Mouse (Mus musculus): ENCODE data around the gene Agl. TPM values are rescaled to one million over a fixed set of nuclear protein-coding genes. Genes with fewer than 3 reads are reported as not detected.

Gene Agl
- polyA plus RNA-seq, 1 experiment from 2014 or later: 12.7 TPM

DNA sequence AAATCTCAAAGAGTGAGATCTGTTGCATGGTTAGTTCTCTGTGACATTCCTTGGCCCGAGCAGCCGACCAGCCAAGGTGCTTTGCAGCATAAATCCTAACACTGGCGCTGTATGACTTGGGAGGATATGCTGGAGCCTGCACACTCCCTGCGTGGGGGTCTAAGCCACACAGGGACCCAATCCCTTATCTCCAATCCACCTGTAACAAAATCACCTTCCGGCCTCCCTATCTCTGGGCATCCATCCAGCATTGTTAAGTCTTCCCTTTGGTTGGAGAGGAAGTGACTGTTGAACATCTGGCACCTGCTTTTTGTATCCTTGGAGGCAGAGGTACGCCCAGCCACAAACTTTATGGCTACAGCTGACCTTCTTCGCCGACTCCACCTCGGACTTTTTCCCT is 81.2 kb downstream of the Agl start:
- Histone ChIP-seq H3K27me3 (no peaks in the 10 kb centered on the region), H3K4me1 (peaks cover 7% of the 10 kb centered on the region), H3K36me3 (ENCODE audit: poor library complexity, severe bottlenecking) (no peaks in the 10 kb centered on the region), H3K9me3 (replicated peaks) (no peaks in the 10 kb centered on the region), H3K4me2 (no peak overlapping the region), H3K4me3 (no peak overlapping the region), H3K27ac (no peak overlapping the region), H3K9ac (no peak overlapping the region)
- ATAC-seq: no peak
- WGBS: 79% methylated on average over 9 of the region's 9 CpGs

DNA sequence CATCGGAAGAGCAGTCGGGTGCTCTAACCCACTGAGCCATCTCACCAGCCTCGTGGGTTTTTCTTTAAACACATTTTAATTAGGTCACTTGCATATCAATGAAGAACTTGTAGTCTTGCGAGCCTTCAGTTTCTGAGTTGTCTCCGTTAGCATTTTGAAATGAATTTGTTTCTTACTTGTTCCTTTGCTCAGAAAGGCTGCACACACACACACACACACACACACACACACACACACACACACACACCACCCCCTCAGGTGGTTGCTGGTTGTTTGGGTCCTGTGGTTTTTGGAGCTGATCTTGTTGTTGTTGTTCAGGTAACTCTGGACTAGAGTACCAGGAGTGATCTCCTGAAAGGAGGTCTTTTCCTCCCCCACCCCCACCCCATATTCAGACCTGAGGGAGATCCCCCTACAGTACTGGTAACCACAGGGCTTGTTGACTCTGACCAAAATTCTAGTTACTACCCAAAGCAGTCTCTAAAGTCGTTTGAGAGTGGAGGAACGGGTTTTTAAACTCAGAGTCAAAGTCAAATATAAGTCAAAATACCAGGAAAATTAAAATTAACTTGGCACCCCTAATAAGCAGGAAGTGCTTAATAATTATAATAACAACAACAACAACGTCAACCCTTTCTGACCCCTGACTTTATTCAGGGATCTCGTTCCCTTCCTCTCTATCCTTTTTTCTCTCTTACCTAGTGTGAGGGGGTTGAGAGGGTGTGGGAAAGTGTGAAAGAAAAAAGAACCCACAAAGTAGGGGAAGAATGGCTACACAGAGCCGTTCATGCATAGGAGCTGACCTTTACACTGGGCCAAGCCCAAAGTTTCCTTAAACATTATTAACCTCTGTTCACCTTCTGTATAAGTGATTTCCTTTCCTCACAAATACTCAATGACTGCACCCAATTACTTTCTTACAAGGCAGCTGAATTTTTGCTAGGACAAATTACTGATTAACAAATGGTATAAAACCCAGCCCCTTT is 84.2 kb downstream of the Agl start:
- WGBS: 38% methylated on average over 10 of the region's 10 CpGs
- H3K4me2 ChIP-seq: no peak overlapping the region

DNA sequence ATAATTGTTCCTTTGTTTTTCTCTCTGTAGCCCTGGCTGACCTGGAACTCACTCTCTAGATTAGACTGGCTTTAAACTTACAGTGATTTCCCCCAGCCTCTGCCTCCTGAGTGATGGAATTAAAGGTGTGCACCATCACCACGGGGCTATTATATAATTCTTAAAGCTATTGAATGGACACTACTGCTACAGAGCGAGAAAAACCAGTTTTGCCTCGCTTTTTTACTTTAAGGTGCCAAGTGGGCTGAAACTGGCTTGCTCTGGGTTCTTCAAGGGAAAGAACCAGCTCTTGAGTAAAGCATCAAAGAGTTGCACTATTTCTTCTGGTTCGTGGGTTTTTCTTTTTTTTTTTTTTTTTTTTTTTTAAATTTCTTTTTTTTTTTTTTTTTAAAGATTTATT is 85.0 kb downstream of the Agl start:
- no peak overlapping the region for H3K9ac ChIP-seq
- no peaks in the 10 kb centered on the region for H3K36me3 ChIP-seq (ENCODE audit: poor library complexity, severe bottlenecking)
- H3K4me2 ChIP-seq: no peak overlapping the region
- H3K4me3 ChIP-seq: no peak overlapping the region
- 86% methylated on average over 4 of the region's 4 CpGs for WGBS
- H3K9me3 ChIP-seq (replicated peaks): no peaks in the 10 kb centered on the region
- ATAC-seq: no peak
- no peaks in the 10 kb centered on the region for H3K27me3 ChIP-seq
- no peak overlapping the region for H3K27ac ChIP-seq
- no peaks in the 10 kb centered on the region for H3K4me1 ChIP-seq

More for the DNA sequence above, 84.2 kb downstream of the Agl start:
- Histone ChIP-seq H3K27ac (no peak overlapping the region), H3K9ac (no peak overlapping the region), H3K4me3 (no peak overlapping the region), H3K9me3 (replicated peaks) (no peaks in the 10 kb centered on the region), H3K36me3 (ENCODE audit: poor library complexity, severe bottlenecking) (no peaks in the 10 kb centered on the region), H3K4me1 (no peaks in the 10 kb centered on the region), H3K27me3 (no peaks in the 10 kb centered on the region)
- no peak for ATAC-seq

DNA sequence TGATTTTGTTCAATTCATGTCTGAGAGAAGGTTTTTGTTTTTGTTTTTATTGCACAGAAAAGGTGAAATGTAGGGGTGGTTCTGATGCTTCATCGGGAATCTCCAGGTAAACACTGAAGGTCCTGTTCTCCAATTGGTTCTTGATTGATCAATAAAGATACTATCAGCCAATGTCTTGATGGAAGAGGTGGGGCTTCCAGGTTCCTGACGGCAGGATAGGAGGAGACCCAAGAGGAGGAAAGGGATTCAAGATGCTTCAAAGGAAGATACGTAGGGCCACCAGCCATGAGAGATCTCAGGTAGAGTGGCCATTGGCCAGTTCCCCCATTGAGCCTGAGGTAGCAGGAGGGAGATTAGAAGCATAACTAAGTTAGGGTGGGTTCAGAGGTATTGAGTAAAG is 89.0 kb downstream of the Agl start:
- Histone ChIP-seq H3K9ac (no peak overlapping the region), H3K9me3 (replicated peaks) (no peaks in the 10 kb centered on the region), H3K4me1 (no peaks in the 10 kb centered on the region), H3K4me2 (no peak overlapping the region), H3K27ac (no peak overlapping the region), H3K27me3 (peaks cover under 1% of the 10 kb centered on the region; the same call in 1 of the 2 replicates), H3K4me3 (no peak overlapping the region), H3K36me3 (ENCODE audit: poor library complexity, severe bottlenecking) (no peaks in the 10 kb centered on the region)
- WGBS: 74% methylated on average over 3 of the region's 3 CpGs
- ATAC-seq: no peak

DNA sequence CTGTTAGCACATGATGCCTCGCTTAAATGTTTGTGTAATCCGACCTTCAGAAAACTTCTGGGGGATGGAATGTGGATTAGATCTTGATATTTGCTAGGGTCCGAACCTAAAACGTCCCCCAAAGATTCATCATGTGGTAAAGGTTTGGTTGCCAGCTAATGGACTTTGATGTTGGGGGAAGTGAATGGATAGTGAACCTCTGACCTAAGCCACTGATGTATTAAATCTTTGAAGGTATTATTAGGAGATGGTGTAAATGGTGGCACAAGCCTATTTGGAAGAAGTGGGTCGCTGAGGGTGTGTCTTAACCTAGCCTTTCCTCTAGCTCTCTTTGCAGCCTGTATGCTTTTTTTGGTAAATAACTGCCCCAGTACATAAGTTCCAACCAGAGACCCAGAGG is 94.9 kb downstream of the Agl start:
- Histone ChIP-seq H3K4me2 (peak overlapping the region; percentile 80; the same call in 1 of the 2 replicates), H3K27ac (no peak overlapping the region), H3K9ac (no peak overlapping the region), H3K4me1 (peaks cover 14% of the 10 kb centered on the region), H3K36me3 (ENCODE audit: poor library complexity, severe bottlenecking) (no peaks in the 10 kb centered on the region), H3K27me3 (peaks cover 15% of the 10 kb centered on the region), H3K4me3 (peak overlapping the region; percentile 87; the same call in 1 of the 2 replicates), H3K9me3 (replicated peaks) (no peaks in the 10 kb centered on the region)
- WGBS: 39% methylated on average over 5 of the region's 5 CpGs
- ATAC-seq: no peak

DNA sequence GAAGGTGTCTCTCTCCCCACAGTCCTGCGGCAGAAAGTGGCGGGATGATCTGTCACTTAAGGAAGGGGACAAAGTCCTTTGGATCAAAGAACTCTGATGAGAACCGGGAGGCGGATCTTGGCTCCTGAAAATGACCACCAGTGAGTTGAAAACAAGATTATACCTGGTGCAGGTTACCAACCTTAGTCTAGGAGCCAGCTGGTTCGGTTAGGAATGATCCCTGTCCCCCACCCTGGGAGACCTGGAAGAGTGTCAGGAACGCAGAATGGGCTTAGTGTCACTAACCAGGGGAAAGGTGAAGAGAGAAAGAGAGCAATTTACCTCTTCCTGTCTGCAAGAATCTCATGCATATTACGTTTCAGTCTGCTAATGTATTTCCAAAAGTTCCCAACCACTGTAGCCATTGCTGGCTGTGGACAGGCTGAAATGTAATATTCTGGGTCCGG is 95.5 kb downstream of the Agl start, which contains the start of gene Slc35a3:
Gene Slc35a3, minus strand, starts transcription at position 396 of the 446 bp plus-strand sequence.
- Histone ChIP-seq H3K36me3 (ENCODE audit: poor library complexity, severe bottlenecking) (no peaks in the 10 kb centered on the region), H3K9ac (peak within 1 kb of the TSS; percentile 81), H3K9me3 (replicated peaks) (no peaks in the 10 kb centered on the region), H3K27ac (peak within 1 kb of the TSS; percentile 23; the same call in 1 of the 2 replicates), H3K4me3 (peak within 1 kb of the TSS; percentile 87), H3K27me3 (peaks cover 15% of the 10 kb centered on the region), H3K4me2 (peak within 1 kb of the TSS; percentile 80), H3K4me1 (peaks cover 14% of the 10 kb centered on the region)
- 3% methylated on average over 8 of the region's 8 CpGs for WGBS
- peak; percentile 46 for ATAC-seq

DNA sequence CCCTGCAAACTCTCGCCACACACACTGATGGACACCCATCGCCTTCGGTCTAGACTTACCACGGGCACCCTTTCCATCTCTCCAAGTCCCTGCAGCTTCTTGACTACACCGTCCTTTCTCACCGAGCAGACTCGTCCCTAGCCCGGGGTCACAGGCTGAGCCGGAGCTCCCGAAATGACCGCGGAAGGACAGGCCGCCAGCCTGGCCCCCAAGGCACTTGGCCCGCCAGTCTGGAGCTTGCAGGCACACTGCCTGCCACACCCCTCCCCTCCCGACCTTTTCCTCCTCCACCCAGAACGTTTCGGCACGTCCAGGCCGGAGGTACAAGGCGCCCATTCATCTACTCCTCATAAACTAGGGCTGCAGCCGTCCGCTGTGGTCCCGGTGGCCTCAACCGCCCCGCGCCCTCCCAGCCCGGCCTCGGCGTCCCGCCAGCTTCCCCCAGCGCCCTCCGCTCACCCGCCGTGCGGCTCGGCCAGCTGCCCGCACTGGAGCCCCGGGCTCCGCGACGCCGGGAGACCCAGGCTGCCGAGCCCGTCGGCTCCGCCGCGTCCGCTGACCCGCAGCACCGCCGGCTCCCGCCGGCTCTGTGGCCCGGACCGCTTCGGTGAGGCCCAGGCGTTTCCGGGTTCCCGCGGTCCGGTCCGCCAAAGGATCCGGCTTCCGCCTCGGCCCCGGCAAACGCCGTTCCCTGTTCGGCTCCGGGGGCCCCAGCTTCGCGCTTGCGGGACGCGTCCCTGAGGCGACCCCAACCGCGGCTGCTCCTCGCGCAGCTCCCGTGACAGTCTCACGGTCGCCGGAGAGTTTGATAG is 96.1 kb downstream of the Agl start:
- Histone ChIP-seq H3K27me3 (peaks cover 15% of the 10 kb centered on the region), H3K9me3 (replicated peaks) (no peaks in the 10 kb centered on the region), H3K4me3 (peak overlapping the region; percentile 87), H3K36me3 (ENCODE audit: poor library complexity, severe bottlenecking) (no peaks in the 10 kb centered on the region), H3K4me2 (peak overlapping the region; percentile 80), H3K27ac (peak overlapping the region; percentile 23; the same call in 1 of the 2 replicates), H3K9ac (peak overlapping the region; percentile 81), H3K4me1 (peaks cover 14% of the 10 kb centered on the region)
- ATAC-seq: peak; percentile 86
- under 1% methylated on average over 85 of the region's 85 CpGs for WGBS

DNA sequence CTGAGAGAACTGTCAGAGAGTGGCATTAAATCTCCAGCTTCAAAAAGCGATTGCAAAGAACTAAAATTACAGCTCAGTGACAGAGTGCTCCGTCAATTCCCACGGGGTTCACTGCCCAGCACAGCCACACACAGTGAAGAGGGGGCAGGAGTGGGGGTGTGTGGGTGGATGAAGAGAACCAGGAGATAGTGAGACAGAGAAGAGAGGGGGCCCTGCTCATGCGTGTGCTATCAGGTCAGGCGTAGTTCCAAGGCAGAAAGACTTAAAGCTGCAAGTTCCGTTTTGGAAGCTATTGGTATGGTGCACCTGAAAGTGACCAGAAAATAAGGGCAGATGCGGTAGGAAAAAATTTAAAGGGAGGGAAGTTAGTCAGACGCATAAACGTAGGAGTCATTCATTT is 97.0 kb downstream of the Agl start:
- H3K27me3 ChIP-seq: peaks cover 15% of the 10 kb centered on the region
- H3K4me2 ChIP-seq: peak overlapping the region; percentile 80
- peak overlapping the region; percentile 87 for H3K4me3 ChIP-seq
- H3K9me3 ChIP-seq (replicated peaks): no peaks in the 10 kb centered on the region
- H3K4me1 ChIP-seq: peaks cover 14% of the 10 kb centered on the region
- peak overlapping the region; percentile 81; the same call in 1 of the 2 replicates for H3K9ac ChIP-seq
- no peaks in the 10 kb centered on the region for H3K36me3 ChIP-seq (ENCODE audit: poor library complexity, severe bottlenecking)
- 62% methylated on average over 9 of the region's 9 CpGs for WGBS
- no peak overlapping the region for H3K27ac ChIP-seq
- no peak for ATAC-seq

GRCm38 (mm10) chr3:116705637-116706204 is 102.2 kb downstream of the Agl start:
- Histone ChIP-seq H3K4me1 (peaks cover under 1% of the 10 kb centered on the region; the same call in 1 of the 2 replicates), H3K36me3 (ENCODE audit: poor library complexity, severe bottlenecking) (no peaks in the 10 kb centered on the region), H3K27ac (no peak overlapping the region), H3K27me3 (no peaks in the 10 kb centered on the region), H3K4me3 (no peak overlapping the region), H3K9me3 (replicated peaks) (no peaks in the 10 kb centered on the region), H3K4me2 (no peak overlapping the region), H3K9ac (no peak overlapping the region)
- ATAC-seq: no peak
- WGBS: 78% methylated on average over 1 of the region's 1 CpGs

- Histone ChIP-seq H3K9ac (no peak overlapping the region), H3K27me3 (no peaks in the 10 kb centered on the region), H3K9me3 (replicated peaks) (no peaks in the 10 kb centered on the region), H3K27ac (no peak overlapping the region), H3K4me1 (no peaks in the 10 kb centered on the region), H3K4me2 (no peak overlapping the region), H3K4me3 (no peak overlapping the region), H3K36me3 (ENCODE audit: poor library complexity, severe bottlenecking) (no peaks in the 10 kb centered on the region)
- ATAC-seq: no peak
- WGBS: 92% methylated on average over 5 of the region's 5 CpGs
Measured at GRCm38 (mm10) chr3:116703835-116704234, 104.1 kb downstream of the Agl start.

- no peaks in the 10 kb centered on the region for H3K27me3 ChIP-seq
- H3K4me2 ChIP-seq: no peak overlapping the region
- no peaks in the 10 kb centered on the region for H3K9me3 ChIP-seq (replicated peaks)
- no peaks in the 10 kb centered on the region for H3K36me3 ChIP-seq (ENCODE audit: poor library complexity, severe bottlenecking)
- H3K4me3 ChIP-seq: no peak overlapping the region
- H3K27ac ChIP-seq: no peak overlapping the region
- 81% methylated on average over 1 of the region's 1 CpGs for WGBS
- H3K4me1 ChIP-seq: no peaks in the 10 kb centered on the region
- no peak overlapping the region for H3K9ac ChIP-seq
- ATAC-seq: no peak
Measured at GRCm38 (mm10) chr3:116702647-116703272, 105.2 kb downstream of the Agl start.
